Mouse (Mus musculus) monocyte, adult 5-6 weeks (primary cell): ENCODE data around the gene Gm379. TPM values are rescaled to one million over a fixed set of nuclear protein-coding genes. Genes with fewer than 3 reads are reported as not detected.

Source experiments
- ATAC-seq: fragments of 153-309, 156-312 bp; replicated peaks from 2 replicates; pipeline ENCODE4 v1.8.0; 2017; ENCODE audit warnings: mild to moderate bottlenecking; ENCODE audit not compliant: low TSS enrichment, insufficient number of reproducible peaks, severe bottlenecking, poor library complexity, low FRiP score
- total RNA-seq: library from RNA; stranded (forward); fragments of 200-1000, 200-491, 200-594 nt; gene quantifications from 3 replicates; pipeline ENCODE4 v1.2.3, GENCODE M21; 2017

Gene Gm379
- total RNA-seq, result not detected in 3 replicates

GRCm38 (mm10) chrX:108664885-108665284 is at the start of gene Gm379:
Gm379 (minus strand) TSS chrX:108664891.
- no peak for ATAC-seq

- ATAC-seq, result no peak
These were observed 39.6 kb upstream of the Gm379 start for GRCm38 (mm10) chrX:108704312-108704711.

GRCm38 (mm10) chrX:108668868-108669267 is 4.2 kb upstream of the Gm379 start:
- ATAC-seq, result no peak

GRCm38 (mm10) chrX:108621991-108622390 is 42.7 kb downstream of the Gm379 start:
- no peak for ATAC-seq

GRCm38 (mm10) chrX:108620886-108621285 is 43.8 kb downstream of the Gm379 start:
- ATAC-seq, result no peak

Other genes starting within 250 kb of the Gm379 start
- gene Brwd3, start 169.5 kb upstream of the Gm379 start, total RNA-seq, result 7.1 to 12.9 TPM (median 11.1 TPM) in 3 replicates